Mouse (Mus musculus) ES-Bruce4 (cell line): ENCODE results near the gene Stk32b. TPM values are rescaled to one million over a fixed set of nuclear protein-coding genes. Genes with fewer than 3 reads are reported as not detected.

Source experiments
- H3K27ac ChIP-seq: 2 replicates; pipeline ENCODE4 v1.5.1; 2012; ENCODE audit warnings: low read length, inconsistent platforms; ENCODE audit not compliant: insufficient read depth
- H3K27me3 ChIP-seq: 2 replicates; pipeline ENCODE4 v1.6.1; 2012; ENCODE audit warnings: mild to moderate bottlenecking, low read length, inconsistent platforms; ENCODE audit not compliant: control insufficient read depth, poor library complexity, insufficient read depth, severe bottlenecking
- H3K36me3 ChIP-seq: 2 replicates; pipeline ENCODE4 v1.6.1; 2012; ENCODE audit warnings: inconsistent platforms, mild to moderate bottlenecking, low read length, moderate library complexity; ENCODE audit not compliant: control insufficient read depth, poor library complexity, insufficient read depth, severe bottlenecking
- H3K4me1 ChIP-seq: one replicate; pipeline ENCODE4 v1.8.1; 2011; ENCODE audit warnings: low read length; ENCODE audit not compliant: control insufficient read depth, insufficient read depth
- H3K4me3 ChIP-seq: 2 replicates; pipeline ENCODE4 v1.5.1; 2011; ENCODE audit warnings: low read depth, mild to moderate bottlenecking, low read length
- H3K9ac ChIP-seq: 2 replicates; pipeline ENCODE4 v1.6.1; 2012; ENCODE audit warnings: low read depth, mild to moderate bottlenecking, inconsistent platforms; ENCODE audit not compliant: poor library complexity, severe bottlenecking
- H3K9me3 ChIP-seq: replicated peaks from 2 replicates; pipeline ENCODE4 v1.6.1; 2012; ENCODE audit warnings: mild to moderate bottlenecking, low read length, inconsistent platforms; ENCODE audit not compliant: control insufficient read depth, poor library complexity, insufficient read depth, severe bottlenecking
- CTCF ChIP-seq: IDR thresholded peaks from one replicate; pipeline ENCODE4 v1.8.1; 2011; ENCODE audit warnings: low read depth, low read length
- EP300 ChIP-seq: IDR thresholded peaks from 2 replicates; pipeline ENCODE4 v1.6.1; 2011; ENCODE audit warnings: low read depth, low read length; ENCODE audit not compliant: insufficient read depth
- POLR2A ChIP-seq: IDR thresholded peaks from one replicate; pipeline ENCODE4 v1.8.1; 2011; ENCODE audit warnings: low read length; ENCODE audit not compliant: insufficient read depth
- polyA plus RNA-seq: library from polyadenylated mRNA; stranded (reverse); fragments of >200 nt; gene quantifications from 2 replicates; pipeline ENCODE4 v1.2.4, GENCODE M21; 2011; ENCODE audit warnings: low read depth; ENCODE audit not compliant: missing spikeins, insufficient read depth, insufficient read length

The Stk32b gene
- polyA plus RNA-seq, 1 experiment: 0.40 TPM

- Histone ChIP-seq H3K4me1 (no peaks in the 10 kb centered on the region), H3K27ac (no peak overlapping the region), H3K4me3 (no peak overlapping the region), H3K9me3 (no peaks in the 10 kb centered on the region), H3K9ac (no peak overlapping the region), H3K36me3 (no peaks in the 10 kb centered on the region), H3K27me3 (no peaks in the 10 kb centered on the region)
- TF ChIP-seq POLR2A: no peak
- no peak for TF ChIP-seq CTCF
- no peak for TF ChIP-seq EP300
Measured at GRCm38 (mm10) chr5:37650681-37651211, 66.2 kb downstream of the Stk32b start.

GRCm38 (mm10) chr5:37650089-37650601 lies 66.8 kb downstream of the Stk32b start:
- Histone ChIP-seq H3K9ac (no peak overlapping the region), H3K4me1 (no peaks in the 10 kb centered on the region), H3K27ac (no peak overlapping the region), H3K36me3 (no peaks in the 10 kb centered on the region), H3K4me3 (no peak overlapping the region), H3K9me3 (peaks cover 2% of the 10 kb centered on the region; the same call in 1 of the 2 replicates), H3K27me3 (no peaks in the 10 kb centered on the region)
- TF ChIP-seq CTCF (no peak), EP300 (no peak), POLR2A (no peak)

GRCm38 (mm10) chr5:37644082-37644481 lies 72.9 kb downstream of the Stk32b start:
- no peak overlapping the region for H3K27ac ChIP-seq
- TF ChIP-seq CTCF: no peak
- TF ChIP-seq POLR2A: no peak
- no peak for TF ChIP-seq EP300

GRCm38 (mm10) chr5:37642486-37642885 lies 74.5 kb downstream of the Stk32b start:
- Histone ChIP-seq H3K9ac (no peak overlapping the region), H3K4me1 (no peaks in the 10 kb centered on the region), H3K4me3 (no peak overlapping the region), H3K27ac (no peak overlapping the region), H3K36me3 (no peaks in the 10 kb centered on the region), H3K9me3 (peaks cover 13% of the 10 kb centered on the region), H3K27me3 (no peaks in the 10 kb centered on the region)
- TF ChIP-seq EP300: no peak
- no peak for TF ChIP-seq CTCF
- TF ChIP-seq POLR2A: no peak

More at GRCm38 (mm10) chr5:37644082-37644481, 72.9 kb downstream of the Stk32b start:
- H3K4me1 ChIP-seq: no peaks in the 10 kb centered on the region
- peaks cover 13% of the 10 kb centered on the region for H3K9me3 ChIP-seq
- H3K4me3 ChIP-seq: no peak overlapping the region
- H3K9ac ChIP-seq: no peak overlapping the region
- no peaks in the 10 kb centered on the region for H3K27me3 ChIP-seq
- H3K36me3 ChIP-seq: no peaks in the 10 kb centered on the region

- Histone ChIP-seq H3K27me3 (no peaks in the 10 kb centered on the region), H3K9me3 (peaks cover 6% of the 10 kb centered on the region), H3K27ac (no peak overlapping the region), H3K4me3 (no peak overlapping the region), H3K36me3 (no peaks in the 10 kb centered on the region), H3K9ac (no peak overlapping the region), H3K4me1 (no peaks in the 10 kb centered on the region)
- no peak for TF ChIP-seq POLR2A
- no peak for TF ChIP-seq CTCF
- no peak for TF ChIP-seq EP300
Measured at GRCm38 (mm10) chr5:37634791-37635190, 82.2 kb downstream of the Stk32b start.

- no peak overlapping the region for H3K27ac ChIP-seq
- no peaks in the 10 kb centered on the region for H3K36me3 ChIP-seq
- no peak overlapping the region for H3K9ac ChIP-seq
- no peak overlapping the region for H3K4me3 ChIP-seq
- peaks cover 6% of the 10 kb centered on the region for H3K9me3 ChIP-seq
- H3K27me3 ChIP-seq: no peaks in the 10 kb centered on the region
- H3K4me1 ChIP-seq: no peaks in the 10 kb centered on the region
- TF ChIP-seq POLR2A: no peak
- no peak for TF ChIP-seq CTCF
- TF ChIP-seq EP300: no peak
Measured at GRCm38 (mm10) chr5:37627437-37628163, 89.4 kb downstream of the Stk32b start.
